15 mouse cellular contexts compared by ENCODE assay signal in genomic region chr5:130813089-130813488, GRCm38 (mm10).
DNase-seq lines count a peak whose midpoint lies in the region; ATAC-seq and TF ChIP-seq lines count a peak whose summit lies in the region.
"Had no signal": no experiment of that assay in that cellular context is flagged by ENCODE, and none has a peak within 500 bp of the region (broad histone marks: within the 10 kb centered on the region; RNA-seq: fewer than 3 reads in every experiment).

No protein-coding gene starts in this region.

- 88% methylated on average over 9 of the region's 9 CpGs for WGBS in forebrain, postnatal 0 days
- 90% methylated on average over 9 of the region's 9 CpGs for WGBS in forebrain, embryonic 12.5 days

- H3K36me3 ChIP-seq in forebrain, postnatal 0 days (ENCODE audit: insufficient read depth), result no peaks in the 10 kb centered on the region
- H3K36me3 ChIP-seq in forebrain, embryonic 12.5 days (replicated peaks), result no peaks in the 10 kb centered on the region
- no peaks in the 10 kb centered on the region for H3K36me3 ChIP-seq in E14TG2a.4 (ENCODE audit: insufficient read depth, low read length)
- H3K36me3 ChIP-seq: embryonic facial prominence, embryonic 15.5 days; forebrain, embryonic 15.5 days; heart, embryonic 15.5 days; hindbrain, embryonic 15.5 days had no signal

- H3K9me3 ChIP-seq in forebrain, postnatal 0 days (ENCODE audit: low read length), result no peaks in the 10 kb centered on the region
- peaks cover 3% of the 10 kb centered on the region; the same call in 1 of the 2 replicates for H3K9me3 ChIP-seq in forebrain, embryonic 12.5 days
- H3K9me3 ChIP-seq in E14TG2a.4 (ENCODE audit: low read length), result peaks cover 10% of the 10 kb centered on the region
- H3K9me3 ChIP-seq: embryonic facial prominence, embryonic 15.5 days; forebrain, embryonic 15.5 days; heart, embryonic 15.5 days; hindbrain, embryonic 15.5 days had no signal

- no peaks in the 10 kb centered on the region for H3K27me3 ChIP-seq in forebrain, postnatal 0 days (ENCODE audit: insufficient read depth, low read length)
- H3K27me3 ChIP-seq in forebrain, embryonic 12.5 days, result no peaks in the 10 kb centered on the region
- H3K27me3 ChIP-seq in E14TG2a.4 (ENCODE audit: insufficient read depth, low read length), result no peaks in the 10 kb centered on the region
- H3K27me3 ChIP-seq: embryonic facial prominence, embryonic 15.5 days; forebrain, embryonic 15.5 days; heart, embryonic 15.5 days; hindbrain, embryonic 15.5 days; megakaryocyte, embryonic 14.5 days had no signal

- H3K9ac ChIP-seq in forebrain, postnatal 0 days, result no peak overlapping the region
- H3K9ac ChIP-seq in forebrain, embryonic 12.5 days, result no peak overlapping the region
- H3K9ac ChIP-seq: embryonic facial prominence, embryonic 15.5 days; forebrain, embryonic 15.5 days; heart, embryonic 15.5 days; hindbrain, embryonic 15.5 days had no signal

- no peaks in the 10 kb centered on the region for H3K4me1 ChIP-seq in forebrain, postnatal 0 days (ENCODE audit: insufficient read depth)
- no peaks in the 10 kb centered on the region for H3K4me1 ChIP-seq in forebrain, embryonic 12.5 days
- no peaks in the 10 kb centered on the region for H3K4me1 ChIP-seq in E14TG2a.4 (replicated peaks; ENCODE audit: low read depth, low read length)
- H3K4me1 ChIP-seq: embryonic facial prominence, embryonic 15.5 days; forebrain, embryonic 15.5 days; heart, embryonic 15.5 days; megakaryocyte, embryonic 14.5 days had no signal

- H3K4me3 ChIP-seq in forebrain, postnatal 0 days (ENCODE audit: low read depth, low read length), result no peak overlapping the region
- H3K4me3 ChIP-seq in forebrain, embryonic 12.5 days (replicated peaks), result no peak overlapping the region
- H3K4me3 ChIP-seq in E14TG2a.4 (replicated peaks; ENCODE audit: low read length), result no peak overlapping the region
- H3K4me3 ChIP-seq: embryonic facial prominence, embryonic 15.5 days; forebrain, embryonic 15.5 days; heart, embryonic 15.5 days; hindbrain, embryonic 15.5 days; megakaryocyte, embryonic 14.5 days had no signal

- no peak for ATAC-seq in forebrain, postnatal 0 days
- ATAC-seq in forebrain, embryonic 12.5 days (ENCODE audit: low FRiP score), result no peak
- ATAC-seq: CD4-positive, CD25-positive, alpha-beta regulatory T cell, adult 4 months; forebrain, embryonic 15.5 days had no signal

- no peak overlapping the region for H3K4me2 ChIP-seq in forebrain, postnatal 0 days (ENCODE audit: low read depth)
- no peak overlapping the region for H3K4me2 ChIP-seq in forebrain, embryonic 12.5 days
- H3K4me2 ChIP-seq: embryonic facial prominence, embryonic 15.5 days; forebrain, embryonic 15.5 days; heart, embryonic 15.5 days; hindbrain, embryonic 15.5 days had no signal

- H3K27ac ChIP-seq in forebrain, postnatal 0 days (ENCODE audit: low read depth, low read length), result no peak overlapping the region
- H3K27ac ChIP-seq in forebrain, embryonic 12.5 days, result no peak overlapping the region
- H3K27ac ChIP-seq: embryonic facial prominence, embryonic 15.5 days; forebrain, embryonic 15.5 days; heart, embryonic 15.5 days; hindbrain, embryonic 15.5 days had no signal

- peak; percentile 27 for DNase-seq in forebrain, postnatal 0 days
- DNase-seq in layer of hippocampus, adult 11-12 months (ENCODE audit: low spot score), result peak; percentile 28
- DNase-seq in layer of hippocampus, postnatal 36 days, result no peak
- DNase-seq in R1 (ENCODE audit: low read depth, low spot score), result peak; percentile 56
- no peak for DNase-seq in B cell, adult 2 months
- DNase-seq in lung, postnatal 25 days (ENCODE audit: low spot score), result no peak
- DNase-seq: right cerebral cortex, postnatal 14 days had no signal

- peak; percentile 55 for TF ChIP-seq CTCF in forebrain, postnatal 0 days (IDR thresholded peaks at IDR 0.05; ENCODE audit: low read depth)
- peak; percentile 77 for TF ChIP-seq CTCF in E14TG2a.4 (conservative IDR thresholded peaks at IDR 0.05; ENCODE audit: low read length)

Comparison
In these comparisons a context has a peak if more than half of its experiments do, and no peak if none do; other contexts are left out.
1. DNase-seq: peak in forebrain, postnatal 0 days (single experiment), layer of hippocampus, adult 11-12 months (single experiment) and R1 (single experiment); none in layer of hippocampus, postnatal 36 days (0 of 2), B cell, adult 2 months (0 of 2) and lung, postnatal 25 days (single experiment).